Mouse (Mus musculus) heart, postnatal 36 days (tissue): ENCODE results near the gene D1Pas1. TPM values are rescaled to one million over a fixed set of nuclear protein-coding genes. Genes with fewer than 3 reads are reported as not detected.

Experiments used
- DNase-seq, 2 experiments: peaks; one replicate each; pipeline ENCODE4 v3.0.0; 2021 to 2022
- intact Hi-C: fragments of 180-260 bp; cut with DNase I; formaldehyde crosslinking; loops from one replicate; pipeline ENCODE4 v1.15.1; 2025
- total RNA-seq, 2 experiments: library from RNA; stranded (reverse); gene quantifications; 2 replicates each; pipeline ENCODE4 v1.2.3; 2021

Gene D1Pas1
- total RNA-seq, 2 experiments from 2014 or later = not detected

DNA sequence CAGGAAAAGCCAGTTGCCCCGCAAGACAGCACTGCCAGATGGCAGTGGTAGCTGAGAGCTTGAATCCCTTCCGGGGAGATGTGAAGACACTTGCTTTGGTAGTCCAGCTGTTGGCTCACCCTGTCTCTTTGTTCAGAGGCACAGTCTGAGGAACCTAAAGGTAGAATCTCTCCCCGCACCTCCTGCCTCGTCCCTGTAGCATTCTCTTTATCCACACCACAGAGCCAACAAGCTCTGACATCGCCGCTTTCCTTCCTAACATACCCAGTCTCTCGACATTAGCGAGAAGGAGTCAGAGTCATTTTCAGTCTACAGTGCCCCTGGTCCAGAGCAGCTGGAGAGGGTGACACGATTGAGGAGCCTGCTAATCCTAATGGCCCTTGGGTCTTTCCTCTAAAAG lies 18.9 kb downstream of the D1Pas1 start:
- intact Hi-C loops = no loop called here
- DNase-seq = no peak

DNA sequence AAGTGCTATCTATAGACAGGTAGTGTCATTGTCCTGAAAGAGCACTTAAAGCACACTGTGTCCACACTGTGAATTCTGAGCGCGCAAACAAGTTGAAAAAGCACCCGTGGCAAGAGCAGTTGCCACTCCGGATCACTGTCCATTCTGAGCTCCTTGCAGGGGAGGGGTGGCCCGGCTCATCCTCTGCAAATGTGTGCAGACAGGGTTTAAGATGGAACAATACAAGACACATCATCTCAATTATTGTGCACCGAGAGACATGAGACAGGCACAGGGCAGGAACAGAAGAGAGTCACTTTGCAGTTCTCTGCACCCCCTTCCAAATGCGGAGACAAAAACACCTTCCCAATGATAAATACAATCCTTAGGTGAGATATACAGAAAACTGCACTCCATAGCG lies 19.3 kb downstream of the D1Pas1 start:
- intact Hi-C loops = no loop called here
- DNase-seq = no peak

DNA sequence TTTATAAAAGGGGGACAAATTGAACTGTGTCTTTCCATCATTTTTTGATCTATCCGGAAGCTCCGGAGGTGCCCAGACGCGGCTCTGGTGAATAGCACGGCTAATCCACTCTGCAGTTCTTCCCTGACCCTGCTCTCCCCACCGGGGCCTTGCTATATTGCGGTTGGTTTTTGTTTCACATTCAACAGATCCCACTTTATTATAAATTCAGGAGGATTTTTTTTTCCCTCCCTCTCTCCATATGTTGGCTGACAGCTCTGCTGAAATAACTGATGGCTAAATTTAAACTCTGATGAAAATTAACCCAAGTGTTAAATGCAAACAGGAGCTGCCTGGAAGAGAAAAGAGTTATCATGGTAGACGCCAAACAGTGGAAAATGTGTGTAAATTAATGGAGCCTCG lies 21.1 kb downstream of the D1Pas1 start:
- DNase-seq = no peak
- intact Hi-C loops = no loop called here

DNA sequence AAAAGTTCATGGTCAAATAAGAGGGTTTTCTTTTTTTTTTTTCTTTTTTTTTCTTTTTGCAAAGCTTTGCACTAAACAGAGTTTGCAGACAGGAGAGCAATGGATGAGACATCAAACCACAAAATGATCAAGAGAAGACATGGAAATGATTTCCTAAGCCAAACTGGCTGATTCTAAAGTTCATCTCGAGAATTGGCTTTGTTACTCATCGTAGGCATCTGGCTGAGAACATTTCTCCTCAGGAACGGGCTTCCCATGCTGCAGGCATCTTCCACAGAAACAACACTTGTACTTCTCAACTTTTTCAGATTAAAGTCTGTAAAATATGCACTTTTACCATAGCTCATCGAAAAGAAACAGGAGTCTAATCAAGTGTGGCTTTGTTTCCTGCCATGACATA lies 21.6 kb downstream of the D1Pas1 start:
- intact Hi-C loops = no loop called here
- no peak for DNase-seq

DNA sequence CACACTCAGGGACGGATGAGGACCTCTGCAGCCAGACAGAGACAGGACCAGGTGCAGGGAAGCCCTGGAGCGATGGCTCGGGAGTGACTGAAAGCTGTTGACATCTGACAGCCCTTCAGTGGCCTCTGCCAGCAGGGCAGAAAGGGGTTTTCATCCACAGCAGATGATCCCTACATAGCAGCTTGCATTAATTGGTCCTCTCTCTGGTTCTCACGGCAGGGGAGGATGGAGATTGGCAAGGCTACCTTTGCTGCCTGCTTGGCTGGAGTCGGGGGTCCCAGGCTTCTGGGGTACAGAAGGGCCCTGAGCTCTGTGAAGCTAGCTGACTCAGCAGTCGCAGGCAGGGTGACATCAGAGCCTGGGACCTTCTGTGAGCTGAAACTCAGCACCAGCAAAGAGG lies 24.3 kb downstream of the D1Pas1 start:
- intact Hi-C loops = no loop called here
- DNase-seq = no peak

DNA sequence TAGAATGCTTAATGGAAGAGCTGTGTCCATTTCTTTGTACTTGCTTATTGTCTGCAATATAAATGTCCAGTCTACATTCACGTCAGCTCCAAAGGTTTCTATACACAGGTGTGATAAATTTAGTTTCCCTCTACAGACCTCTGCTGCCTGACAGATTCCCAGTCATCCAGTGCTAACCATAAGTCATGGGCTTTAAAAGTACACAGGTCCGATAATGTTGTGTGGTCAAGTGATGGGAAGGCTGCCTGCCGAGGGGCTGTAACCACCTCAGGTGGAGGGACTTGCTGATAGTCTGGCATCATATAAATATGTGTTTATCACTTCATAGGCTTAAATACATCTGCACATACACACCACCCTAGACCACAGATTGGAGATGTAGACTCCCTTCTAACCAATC lies 24.9 kb downstream of the D1Pas1 start:
- intact Hi-C loops = no loop called here
- DNase-seq = no peak

DNA sequence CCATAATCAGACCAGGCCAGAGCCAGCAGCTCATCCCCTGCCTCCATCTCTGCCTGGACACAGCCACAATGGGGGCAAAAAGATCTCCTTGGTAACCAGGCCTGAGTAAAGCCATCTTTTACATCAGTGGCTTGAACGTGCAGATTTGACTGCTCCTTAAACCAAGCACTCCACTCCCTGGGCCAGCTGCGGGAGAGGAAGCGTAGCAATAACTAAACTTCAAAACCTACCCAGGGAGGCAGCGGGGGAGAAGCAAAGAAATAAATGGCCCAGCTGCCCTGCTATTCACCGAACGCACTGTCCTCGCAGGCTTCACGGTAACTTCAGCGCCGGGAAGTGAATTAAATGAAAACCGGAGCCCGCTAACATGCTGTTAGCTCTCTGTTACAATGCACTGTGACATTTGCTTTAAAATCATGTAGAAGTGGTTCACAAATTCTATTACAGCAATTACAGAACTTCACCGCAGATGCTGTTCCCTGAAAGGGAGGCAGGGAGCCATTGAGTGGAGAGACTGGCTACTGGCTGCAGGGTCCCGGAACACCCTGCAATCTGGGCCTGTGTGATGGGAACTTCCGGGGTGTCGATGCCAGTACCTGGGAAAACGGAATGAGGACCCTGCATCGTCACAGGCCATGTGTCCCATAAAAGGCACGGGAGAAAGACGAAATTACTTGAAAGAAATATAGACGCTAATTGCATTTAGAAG lies 30.5 kb downstream of the D1Pas1 start:
- intact Hi-C loops = no loop called here
- no peak for DNase-seq

DNA sequence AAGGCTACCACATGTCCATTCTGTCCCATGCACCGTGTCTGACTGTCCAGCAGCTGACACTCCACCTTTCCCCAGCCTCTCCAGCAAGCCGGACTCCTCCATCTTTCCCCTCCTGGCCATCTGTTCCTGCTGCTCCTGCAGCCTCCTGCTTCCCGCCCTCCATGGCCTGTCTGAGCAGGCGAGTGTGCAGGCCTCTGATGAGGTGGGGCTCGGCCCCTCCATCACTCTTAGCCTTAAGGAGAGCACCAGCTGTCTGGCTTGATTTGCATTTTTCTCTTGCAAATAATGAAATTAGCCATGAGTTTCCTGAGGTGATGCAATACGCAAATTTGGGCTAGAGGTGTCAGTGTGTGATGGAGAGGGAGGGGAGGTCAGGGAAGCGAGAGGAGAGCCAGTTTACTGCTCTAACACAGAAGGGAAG lies 36.2 kb downstream of the D1Pas1 start:
- intact Hi-C loops = no loop called here
- no peak for DNase-seq

DNA sequence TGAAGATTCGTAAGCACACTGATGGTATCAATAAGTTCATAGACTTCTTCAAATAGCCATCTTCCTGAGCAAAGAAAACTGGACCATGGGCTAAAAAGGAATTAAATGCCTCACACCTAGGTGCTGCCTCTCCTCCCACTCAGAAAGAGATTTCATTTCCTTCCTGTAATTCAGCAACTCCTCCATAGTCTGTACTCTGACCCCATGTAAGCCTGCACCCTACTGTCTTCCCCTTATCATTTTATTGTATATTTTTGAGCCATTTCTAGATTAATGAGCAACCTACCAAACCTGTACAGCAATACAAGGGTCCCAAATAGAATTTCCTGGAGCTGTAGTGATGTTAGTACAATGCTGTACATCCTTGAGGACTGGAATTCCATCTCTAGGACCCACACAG lies 37.1 kb downstream of the D1Pas1 start:
- DNase-seq = no peak
- intact Hi-C loops = no loop called here

DNA sequence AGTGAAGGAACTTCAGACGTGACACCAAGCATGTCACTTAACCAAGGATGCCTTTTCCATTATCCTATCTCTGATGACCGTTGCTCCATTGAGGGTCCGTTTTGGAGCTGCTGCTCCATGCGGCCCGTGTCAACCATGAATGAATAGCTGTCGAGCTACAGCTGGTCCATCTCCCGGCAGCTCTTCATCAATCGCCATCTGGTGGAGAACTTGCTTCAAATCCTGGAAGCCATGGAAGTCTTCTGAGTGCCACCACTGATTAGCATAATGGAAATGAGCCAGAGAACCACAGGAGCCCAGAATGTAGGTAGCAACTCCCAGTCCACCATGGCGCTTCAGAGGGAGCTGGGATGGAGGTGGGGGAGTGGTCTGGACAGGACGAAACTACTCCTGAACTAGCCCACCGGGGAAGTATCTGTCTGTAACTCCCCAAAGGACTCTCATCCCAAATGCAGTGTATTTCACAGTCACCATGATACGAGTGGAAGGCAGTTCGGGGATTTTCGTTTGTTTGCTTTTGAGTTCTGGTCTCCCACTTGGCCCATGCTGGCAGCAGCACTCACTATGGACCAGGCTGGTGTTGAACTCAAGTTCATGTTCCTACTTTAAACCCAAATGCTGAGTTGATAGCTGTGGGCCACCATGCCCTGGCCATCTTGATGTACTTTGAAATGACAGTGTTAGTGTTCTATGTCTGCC lies 39.2 kb downstream of the D1Pas1 start:
- intact Hi-C loops = no loop called here

DNA sequence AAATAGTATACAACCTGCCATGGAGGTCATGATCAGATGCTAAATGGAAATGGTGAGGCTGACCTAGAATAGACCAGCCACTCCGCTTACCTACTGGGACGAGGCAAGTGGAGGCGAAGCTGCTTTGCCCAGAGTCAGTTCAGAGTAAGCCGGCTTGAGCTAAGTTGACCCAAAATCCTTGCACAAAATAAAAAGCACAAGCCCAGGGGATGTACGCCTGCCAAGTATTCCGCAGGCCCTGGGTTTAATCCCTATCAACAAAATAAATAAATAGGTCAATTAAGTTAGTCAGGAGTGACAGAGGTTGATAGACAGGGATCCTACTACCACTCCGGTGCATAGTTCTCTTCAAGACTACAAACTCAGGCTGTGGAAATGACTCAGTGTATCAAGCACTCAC lies 41.0 kb downstream of the D1Pas1 start:
- no peak for DNase-seq
- intact Hi-C loops = no loop called here

More for the DNA sequence above, 39.2 kb downstream of the D1Pas1 start:
- DNase-seq = no peak

DNA sequence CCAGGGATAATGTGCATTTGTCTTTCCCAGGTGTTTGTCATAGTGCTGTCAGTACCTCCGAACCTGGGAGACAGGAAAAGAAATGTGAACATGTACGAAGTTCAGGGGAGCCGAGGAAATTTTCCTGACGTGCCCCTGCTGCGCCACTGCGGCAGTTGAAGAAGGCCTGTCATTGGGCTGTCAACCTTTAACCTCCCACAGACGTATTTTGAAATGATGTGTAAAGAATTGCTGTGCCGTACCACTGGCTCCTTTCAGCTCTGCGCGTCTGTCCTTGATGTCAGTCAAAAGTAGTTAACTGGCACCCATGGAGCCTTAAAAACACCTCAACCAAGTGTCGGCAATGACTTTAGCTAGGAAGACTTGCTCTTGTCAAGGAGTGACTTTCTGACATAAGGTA lies 42.9 kb downstream of the D1Pas1 start:
- intact Hi-C loops = no loop called here
- no peak for DNase-seq

DNA sequence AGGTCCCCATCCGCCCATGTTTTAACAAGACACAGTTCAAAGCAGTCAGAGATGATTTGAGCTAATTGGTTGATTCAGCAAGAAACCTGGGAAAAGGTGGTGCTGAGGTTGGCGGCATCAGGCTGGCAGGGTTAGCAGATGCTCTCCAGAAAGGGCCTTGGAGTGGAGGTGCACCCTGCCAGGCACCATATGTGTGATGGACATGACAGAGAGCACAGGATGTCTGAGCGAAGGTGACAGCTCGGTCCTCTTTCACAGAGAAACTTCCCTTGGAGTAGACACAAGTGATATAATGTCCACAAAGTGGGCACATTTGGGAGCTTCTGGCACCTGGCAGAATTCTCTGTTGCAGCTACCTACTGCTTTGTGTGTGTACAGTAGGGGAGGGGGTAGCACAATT lies 44.4 kb downstream of the D1Pas1 start:
- intact Hi-C loops = no loop called here
- DNase-seq = no peak

DNA sequence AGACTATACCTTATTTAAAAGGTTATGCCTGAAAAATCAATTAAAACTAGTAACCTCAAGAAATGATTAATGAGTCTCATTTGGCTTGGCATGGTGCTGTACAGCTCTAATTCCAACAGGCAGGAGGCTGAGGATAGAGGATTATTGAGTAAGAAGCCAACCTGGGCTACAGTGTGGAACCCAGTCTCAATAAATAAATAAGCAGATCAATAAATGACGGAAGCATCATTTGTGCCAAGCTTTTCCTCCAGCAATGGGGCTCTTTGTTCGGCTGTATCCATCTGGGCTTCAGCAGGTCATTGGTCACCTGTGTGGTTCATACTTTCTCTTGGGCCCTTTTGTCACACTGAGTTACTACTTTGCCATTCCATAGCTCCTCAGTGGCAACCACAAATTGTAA lies 46.9 kb downstream of the D1Pas1 start:
- intact Hi-C loops = no loop called here

DNA sequence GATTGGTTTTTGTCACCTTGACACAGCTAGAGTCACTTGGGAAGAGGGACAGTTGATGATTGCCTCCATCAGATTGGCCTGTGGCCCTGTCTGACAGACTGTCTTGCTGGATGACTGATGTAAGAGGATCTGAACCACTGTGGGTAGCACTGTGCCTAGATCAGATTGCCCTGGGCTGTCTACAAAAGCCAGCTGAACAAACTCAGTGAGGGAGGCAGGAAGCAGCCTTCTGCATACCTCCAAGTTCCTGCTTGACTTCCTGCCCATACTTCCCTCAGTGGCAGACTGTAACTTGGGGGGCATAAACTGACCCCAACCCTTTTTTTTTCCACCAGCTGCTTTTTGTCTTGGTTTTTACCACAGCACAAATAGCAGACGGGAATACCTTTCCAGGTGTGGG lies 48.5 kb downstream of the D1Pas1 start:
- intact Hi-C loops = no loop called here

More for the DNA sequence above, 46.9 kb downstream of the D1Pas1 start:
- DNase-seq = no peak

DNA sequence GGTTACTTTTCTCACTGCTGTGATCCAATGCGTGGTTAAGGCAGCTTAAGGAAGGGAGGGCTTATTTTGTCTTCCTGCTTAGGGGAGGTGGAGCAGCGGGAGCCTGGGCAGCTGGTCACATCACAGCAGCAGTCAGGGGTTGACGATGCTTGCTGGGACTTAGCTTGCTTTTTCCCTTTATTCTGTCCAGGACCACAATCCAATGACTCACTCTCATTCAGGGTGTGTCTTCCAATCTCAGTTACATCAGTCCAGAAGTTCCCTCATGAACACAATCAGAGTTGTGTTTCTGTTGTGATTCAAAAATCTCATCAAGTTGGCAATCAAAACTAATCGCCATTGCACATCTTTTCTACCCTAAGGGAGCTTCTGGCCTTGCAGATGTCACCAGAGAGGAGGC lies 48.9 kb downstream of the D1Pas1 start:
- no peak for DNase-seq
- intact Hi-C loops = no loop called here

More for the DNA sequence above, 48.5 kb downstream of the D1Pas1 start:
- DNase-seq = no peak

DNA sequence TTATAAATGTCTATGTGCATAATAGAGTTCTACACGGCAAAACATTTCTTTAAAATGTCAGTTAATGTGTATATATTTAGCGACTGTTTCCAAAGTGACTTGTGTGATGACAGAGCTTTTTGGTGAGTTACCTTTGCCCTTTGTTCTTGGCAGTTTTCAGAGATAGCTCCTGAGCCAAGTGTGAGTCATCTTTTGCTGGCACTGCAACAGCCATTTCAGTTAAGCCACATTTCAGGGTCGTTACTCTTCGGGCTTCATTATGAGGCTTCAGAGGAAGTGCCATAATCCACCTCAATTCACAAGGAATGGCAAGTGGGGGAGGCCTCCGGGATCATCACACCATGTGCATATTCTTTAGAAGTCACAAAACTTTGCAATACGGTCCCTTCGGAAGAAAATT lies 52.8 kb downstream of the D1Pas1 start:
- intact Hi-C loops = no loop called here
- DNase-seq = no peak

Other genes starting within 250 kb of the D1Pas1 start
- 1 to 10 TPM; 9.0 to 9.7 TPM for gene Rrp15, start 218.1 kb upstream of the D1Pas1 start, total RNA-seq
- under 1 TPM; 0.49 to 0.50 TPM for gene Spata17, start 248.0 kb downstream of the D1Pas1 start, total RNA-seq
- gene Gpatch2, start 248.1 kb downstream of the D1Pas1 start, total RNA-seq = 10 to 100 TPM in 1 of 2 experiments, 1 to 10 TPM in 1; 9.5 to 10.4 TPM